Mouse (Mus musculus): ENCODE measurements around the gene Uqcc2.

The Uqcc2 gene

DNA sequence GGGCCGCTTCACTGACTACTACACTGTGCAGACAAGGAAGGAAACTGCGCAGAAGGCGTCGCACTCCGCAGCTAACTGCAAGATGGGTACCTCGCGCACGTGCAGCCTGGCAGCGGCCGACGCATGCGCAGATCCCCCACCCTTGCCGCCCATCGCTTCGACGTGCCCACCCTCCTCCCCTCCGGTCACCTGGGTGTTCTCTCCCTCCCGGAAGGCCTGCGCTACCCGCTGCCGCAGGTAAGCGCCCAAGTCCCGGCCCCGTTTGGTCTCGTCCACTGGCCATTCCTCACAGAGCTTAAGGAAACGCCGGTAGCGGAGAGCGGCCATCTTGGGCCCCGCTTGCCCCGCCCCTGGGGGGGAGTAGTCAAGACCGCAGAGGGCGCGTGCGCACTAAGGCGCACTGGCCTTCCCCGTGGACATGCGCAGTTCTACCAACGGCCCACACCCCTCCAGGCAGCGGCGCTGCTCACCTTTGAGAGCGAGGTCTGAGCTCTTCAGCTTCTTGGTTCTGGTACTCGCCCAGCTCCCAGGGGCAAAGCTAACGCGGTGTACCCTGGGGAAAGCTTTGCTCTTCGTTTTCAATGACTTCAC is at the start of gene Uqcc2:
TSS of gene Uqcc2 (minus strand) at position 366 of the 591 bp plus-strand sequence.
- DNase-seq (ENCODE audit: low spot score), result peak; percentile 97

GRCm38 (mm10) chr17:27182401-27182800 is 48.7 kb upstream of the Uqcc2 start:
- DNase-seq (ENCODE audit: low spot score), result no peak

GRCm38 (mm10) chr17:27181666-27182065 is 48.0 kb upstream of the Uqcc2 start:
- peak; percentile 33 for DNase-seq (ENCODE audit: low spot score)

- no peak for DNase-seq (ENCODE audit: low spot score)
These were observed 46.1 kb upstream of the Uqcc2 start for GRCm38 (mm10) chr17:27179681-27180280.

DNA sequence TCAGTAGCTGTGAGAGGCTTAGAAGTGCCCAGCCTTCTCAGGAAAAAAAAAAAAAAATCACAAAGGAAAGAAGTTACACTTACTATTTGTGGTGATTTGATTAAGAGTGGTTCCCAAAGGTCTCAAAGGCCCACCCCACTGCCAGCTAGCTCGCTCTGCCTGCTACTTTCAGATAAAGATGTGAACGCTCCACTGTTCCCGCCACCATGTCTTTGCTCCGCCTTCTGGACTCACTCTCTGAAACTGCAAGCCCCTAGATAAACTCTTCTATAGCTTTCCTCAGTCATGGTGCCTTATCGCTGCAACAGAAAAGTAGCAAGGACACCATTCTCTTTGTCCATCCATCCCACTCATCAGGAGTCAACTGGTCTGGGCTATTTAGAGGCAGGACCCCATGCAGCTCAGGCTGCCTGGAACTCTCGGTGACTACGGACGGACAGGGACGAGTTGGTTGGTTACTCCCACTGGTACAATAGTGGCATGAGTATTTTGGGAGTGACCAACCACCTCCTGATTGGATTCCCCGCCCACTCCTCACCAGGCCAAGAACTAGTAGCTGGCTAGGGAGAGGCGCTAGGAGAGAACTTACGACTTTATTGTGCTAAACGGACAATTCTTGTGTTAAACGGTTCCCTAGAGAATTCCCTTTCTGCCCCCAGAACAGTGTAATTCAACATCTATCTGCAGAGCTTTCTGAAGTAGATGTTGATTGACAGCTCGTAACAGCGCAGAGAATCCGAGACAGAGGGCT is 44.9 kb upstream of the Uqcc2 start:
- DNase-seq (ENCODE audit: low spot score), result no peak

DNA sequence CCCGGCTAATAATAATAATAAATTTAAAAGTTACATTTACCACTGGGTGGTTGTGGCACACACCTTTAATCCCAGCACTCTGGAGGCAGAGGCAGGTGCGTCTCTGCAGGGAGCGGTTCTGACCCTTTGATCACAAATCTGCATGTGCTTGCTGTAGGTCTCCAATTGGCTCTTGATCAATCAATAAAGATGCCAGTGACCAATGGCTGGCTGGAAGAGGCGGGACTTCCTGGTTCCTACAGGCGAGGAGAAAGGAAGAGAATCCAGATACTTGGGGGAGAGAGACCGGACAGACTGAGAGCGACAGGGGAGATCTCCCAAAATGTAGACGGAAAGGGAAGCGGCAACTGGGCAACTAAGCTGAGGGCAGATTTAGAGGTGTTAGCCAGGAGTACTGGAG is 44.3 kb upstream of the Uqcc2 start:
- no peak for DNase-seq (ENCODE audit: low spot score)

- DNase-seq (ENCODE audit: low spot score), result no peak
These were observed 43.0 kb upstream of the Uqcc2 start for GRCm38 (mm10) chr17:27176754-27177153.

GRCm38 (mm10) chr17:27176287-27176686 is 42.6 kb upstream of the Uqcc2 start:
- no peak for DNase-seq (ENCODE audit: low spot score)

DNA sequence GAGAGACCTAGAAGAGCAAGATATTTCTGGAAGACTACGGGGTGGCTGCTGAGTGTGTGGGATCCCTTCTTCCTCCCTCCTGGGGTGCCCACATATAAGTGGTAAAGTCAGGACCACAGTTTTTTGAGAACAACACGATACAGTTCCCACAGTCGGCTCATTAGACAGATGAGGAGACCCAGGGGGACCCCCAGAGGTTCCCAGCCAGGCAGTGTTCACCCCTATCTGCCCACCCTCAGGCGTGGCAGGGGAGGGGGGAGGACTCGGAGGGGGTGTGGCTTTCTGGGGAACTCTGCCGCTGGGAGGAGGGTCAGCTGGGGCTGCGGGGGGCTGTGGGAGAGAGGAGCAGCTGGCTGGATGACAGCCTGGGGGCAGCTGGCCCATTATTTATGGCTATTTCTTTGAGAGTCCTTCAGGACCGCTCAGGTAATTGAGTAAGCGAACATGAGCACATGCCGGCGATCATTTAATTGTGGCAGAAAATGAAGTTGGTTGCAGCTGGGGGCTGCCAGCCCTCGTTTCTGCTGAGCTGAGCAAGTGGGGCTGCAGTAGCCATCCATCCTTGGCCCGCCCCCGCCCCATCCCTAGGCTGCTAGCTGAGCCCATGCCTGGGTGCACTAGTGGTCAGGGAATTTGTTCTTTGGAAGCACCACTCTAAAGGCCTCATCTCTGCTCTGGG is 41.6 kb upstream of the Uqcc2 start:
- DNase-seq (ENCODE audit: low spot score), result no peak

GRCm38 (mm10) chr17:27173715-27174114 is 40.0 kb upstream of the Uqcc2 start:
- DNase-seq (ENCODE audit: low spot score), result no peak

- no peak for DNase-seq (ENCODE audit: low spot score)
These were observed 38.7 kb upstream of the Uqcc2 start for GRCm38 (mm10) chr17:27172459-27172858.

- no peak for DNase-seq (ENCODE audit: low spot score)
These were observed 37.4 kb upstream of the Uqcc2 start for GRCm38 (mm10) chr17:27171121-27171520.

DNA sequence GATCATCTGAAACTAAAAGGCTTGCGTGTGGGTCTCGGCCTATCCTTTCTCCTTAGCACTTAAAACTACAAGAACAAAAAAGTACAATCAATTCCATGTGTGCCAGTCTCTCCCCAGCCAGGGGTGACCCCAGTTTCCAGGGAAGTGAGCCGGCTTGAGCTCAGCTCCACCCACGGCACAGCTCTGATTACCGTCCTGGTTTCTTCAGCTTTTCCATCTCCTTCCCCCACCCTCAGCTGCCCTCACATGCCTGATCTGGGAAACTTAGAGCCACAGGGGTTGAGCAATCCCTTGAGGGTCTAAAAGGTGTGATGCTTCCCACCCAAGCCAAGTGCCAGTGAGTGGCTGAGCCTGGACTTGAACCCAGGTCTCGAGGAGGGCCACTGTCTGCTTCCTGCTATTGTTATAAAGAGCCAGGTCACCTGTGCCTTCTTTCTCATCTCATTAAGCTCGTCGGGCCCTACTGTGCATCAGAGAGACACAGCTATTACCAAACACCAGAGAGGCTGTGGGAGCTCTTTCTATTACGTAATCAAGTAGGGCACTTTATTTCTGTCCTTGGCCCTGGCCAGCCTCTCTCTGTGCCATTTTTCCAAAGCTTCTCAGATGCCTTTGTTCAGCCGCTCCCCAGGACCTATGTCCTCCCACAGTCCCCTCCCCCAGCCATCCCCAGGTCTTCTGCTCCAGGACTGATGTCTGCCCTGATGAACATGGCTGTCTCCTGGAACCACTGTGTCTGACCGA is 36.4 kb upstream of the Uqcc2 start:
- DNase-seq (ENCODE audit: low spot score), result peak; percentile 17

GRCm38 (mm10) chr17:27168569-27168968 is 34.9 kb upstream of the Uqcc2 start:
- DNase-seq (ENCODE audit: low spot score), result no peak

GRCm38 (mm10) chr17:27167545-27167944 is 33.8 kb upstream of the Uqcc2 start, which contains the start of gene Ip6k3:
Ip6k3 (minus strand) TSS chr17:27167795.
- DNase-seq (ENCODE audit: low spot score), result peak; percentile 17

DNA sequence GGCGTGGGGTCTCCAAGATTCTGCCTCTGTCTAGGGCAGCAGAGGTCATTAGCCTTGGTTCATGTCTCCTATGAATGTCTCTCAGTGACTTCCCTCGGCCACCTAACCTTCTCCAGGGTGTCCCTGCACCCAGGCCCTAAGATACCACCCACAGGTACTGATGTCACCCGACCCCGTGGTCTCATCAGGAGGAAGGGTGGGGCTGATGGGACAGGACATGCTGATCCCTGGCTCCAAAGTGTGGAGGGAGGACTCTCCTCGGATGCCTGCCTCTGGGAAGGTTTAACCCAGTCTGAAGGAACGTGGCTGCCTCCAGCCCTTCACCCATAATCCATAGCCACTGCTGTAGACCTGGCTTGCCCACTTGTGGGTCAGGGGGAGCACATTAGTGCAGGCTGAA is 33.2 kb upstream of the Uqcc2 start:
- no peak for DNase-seq (ENCODE audit: low spot score)

DNA sequence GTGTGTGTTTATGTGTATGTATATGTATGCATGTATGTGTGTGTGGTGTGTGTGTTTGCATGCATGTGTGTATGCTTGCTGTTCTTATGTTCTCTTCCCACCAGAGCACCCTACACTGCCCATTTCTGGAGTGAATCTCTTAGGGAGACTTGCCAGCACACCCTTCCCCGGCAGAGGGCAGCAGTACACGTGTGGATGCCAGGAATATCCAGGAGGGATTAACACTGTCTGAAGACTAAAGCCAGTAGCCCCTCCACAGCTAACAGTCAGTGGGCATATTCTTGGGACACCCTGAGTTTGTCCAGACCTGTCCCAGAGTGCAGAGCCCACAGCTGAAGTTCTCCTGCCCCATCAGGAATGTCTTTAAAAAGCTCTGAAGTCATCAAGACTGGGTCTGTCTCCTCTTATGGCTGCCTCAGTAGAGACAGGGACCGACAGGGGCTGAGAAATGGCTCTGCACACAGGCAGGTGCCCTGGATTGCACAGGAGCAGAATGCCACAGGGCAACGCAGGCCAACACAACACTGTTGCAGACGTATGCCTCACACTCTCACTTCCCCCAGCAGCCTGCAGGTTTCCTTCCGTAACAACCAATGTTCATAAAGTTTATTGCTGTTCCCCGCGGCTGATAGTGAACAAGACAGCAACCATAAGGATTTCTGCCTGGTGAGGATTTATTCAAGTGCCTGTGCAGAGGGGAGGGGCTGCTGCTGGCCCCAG is 31.5 kb upstream of the Uqcc2 start:
- no peak for DNase-seq (ENCODE audit: low spot score)

DNA sequence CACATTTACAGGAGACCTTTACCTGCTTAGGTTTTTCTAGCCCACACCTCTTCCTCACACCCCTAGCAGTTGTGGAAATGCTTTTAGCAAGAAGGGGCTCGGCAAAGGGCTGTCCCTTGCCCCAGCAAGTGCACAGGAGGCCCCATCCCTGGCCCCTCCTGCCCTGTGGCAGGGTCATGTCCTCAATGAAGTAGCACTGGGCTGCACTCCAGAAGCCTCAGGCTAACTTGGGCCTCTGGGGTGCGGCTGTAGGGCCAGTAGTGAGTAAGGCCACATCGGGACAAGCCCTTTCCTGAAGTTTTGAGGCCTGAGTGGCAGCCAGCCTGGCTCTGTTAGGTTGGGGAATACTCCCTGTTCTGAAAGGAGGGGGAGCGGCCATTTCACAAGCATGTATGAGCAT is 27.2 kb upstream of the Uqcc2 start:
- peak; percentile 65 for DNase-seq (ENCODE audit: low spot score)

DNA sequence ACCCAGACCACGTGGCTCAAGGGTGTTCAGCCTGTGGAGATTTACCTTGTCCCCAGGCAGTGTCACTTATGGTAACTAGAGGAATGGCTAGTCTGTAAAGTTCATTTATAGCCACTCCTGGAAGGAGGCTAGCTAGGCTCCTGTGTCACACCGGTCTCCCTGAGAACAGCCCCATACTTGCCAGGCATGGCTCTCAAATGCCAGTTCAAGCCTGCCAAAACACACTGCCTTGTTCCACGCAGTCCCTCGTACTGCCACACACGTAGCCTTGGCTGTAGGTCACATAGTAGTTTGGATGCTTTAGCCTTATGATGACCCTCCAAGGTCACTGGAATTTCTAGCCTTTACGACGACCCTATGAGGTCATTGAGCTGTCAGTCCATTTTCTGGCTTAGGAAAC is 25.5 kb upstream of the Uqcc2 start:
- no peak for DNase-seq (ENCODE audit: low spot score)

DNA sequence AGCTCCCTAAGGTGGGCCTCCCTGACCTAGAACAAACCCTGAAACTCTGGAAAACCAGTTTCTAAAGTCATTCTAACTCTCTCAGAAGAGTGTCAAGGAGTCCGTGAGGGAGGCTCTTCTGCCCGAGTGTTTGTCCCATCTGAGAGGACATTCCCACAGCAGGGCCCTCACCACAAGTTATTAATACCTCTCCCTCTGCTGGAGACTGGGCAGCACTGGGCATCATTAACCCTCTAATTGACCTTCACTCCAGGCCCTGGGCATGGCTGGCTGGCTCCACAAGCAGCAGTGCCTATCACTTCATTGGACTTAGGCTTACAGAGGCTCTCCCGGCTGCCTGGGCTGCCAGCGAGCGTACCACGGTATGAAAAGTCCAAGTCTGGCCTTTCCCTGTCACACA is 24.7 kb upstream of the Uqcc2 start:
- no peak for DNase-seq (ENCODE audit: low spot score)

- DNase-seq (ENCODE audit: low spot score), result no peak
These were observed 22.0 kb upstream of the Uqcc2 start for GRCm38 (mm10) chr17:27155752-27156151.

Measured in lung, postnatal 25 days (tissue).